Mouse (Mus musculus) liver, postnatal 0 days (tissue): ENCODE measurements around the gene Uba5. TPM values are rescaled to one million over a fixed set of nuclear protein-coding genes. Genes with fewer than 3 reads are reported as not detected.

Source experiments
- ATAC-seq: fragments of 200-750 bp; cut with Nextera tagmentation; 2 replicates; pipeline ENCODE4 v1.8.0; 2017; ENCODE audit warnings: mild to moderate bottlenecking, moderate library complexity
- DNase-seq: peaks from one replicate; pipeline ENCODE4 v3.0.0-alpha.2; 2016
- H3K27ac ChIP-seq: fragments of 300-500 bp; sonication (generic); 2 replicates; pipeline ENCODE4 v1.5.1; 2014; ENCODE audit warnings: antibody characterized with exemption, moderate library complexity, mild to moderate bottlenecking, low read depth
- H3K27me3 ChIP-seq: fragments of 300-500 bp; sonication (generic); 2 replicates; pipeline ENCODE4 v1.6.1; 2014; ENCODE audit warnings: low read length, control low read depth, mixed read lengths; ENCODE audit not compliant: insufficient read depth
- H3K36me3 ChIP-seq: fragments of 300-500 bp; sonication (generic); replicated peaks from 2 replicates; pipeline ENCODE4 v1.6.1; 2014; ENCODE audit warnings: mild to moderate bottlenecking, control low read depth, low read length, moderate library complexity, mixed read lengths; ENCODE audit not compliant: insufficient read depth
- H3K4me1 ChIP-seq: fragments of 300-500 bp; sonication (generic); 2 replicates; pipeline ENCODE4 v1.6.1; 2014; ENCODE audit warnings: antibody characterized with exemption, mild to moderate bottlenecking, control low read depth; ENCODE audit not compliant: insufficient read depth
- H3K4me2 ChIP-seq: fragments of 300-500 bp; sonication (generic); 2 replicates; pipeline ENCODE4 v1.6.1; 2014; ENCODE audit warnings: low read depth, mild to moderate bottlenecking, low read length, moderate library complexity, mixed read lengths
- H3K4me3 ChIP-seq: fragments of 300-500 bp; sonication (generic); 2 replicates; pipeline ENCODE4 v1.5.1; 2014; ENCODE audit warnings: low read depth, low read length
- H3K9ac ChIP-seq: fragments of 300-500 bp; sonication (generic); replicated peaks from 2 replicates; pipeline ENCODE4 v1.6.1; 2014; ENCODE audit warnings: mild to moderate bottlenecking, moderate library complexity
- H3K9me3 ChIP-seq: fragments of 300-500 bp; sonication (generic); 2 replicates; pipeline ENCODE4 v1.6.1; 2016; ENCODE audit warnings: mild to moderate bottlenecking, control low read depth, low read length, mixed read lengths
- CTCF ChIP-seq: sonication (generic); IDR thresholded peaks from 2 replicates; pipeline ENCODE4 v1.5.1; 2016; ENCODE audit warnings: antibody characterized with exemption, low read depth
- EP300 ChIP-seq: IDR thresholded peaks from 2 replicates; pipeline ENCODE4 v1.6.1; 2016; ENCODE audit warnings: antibody characterized with exemption, low read depth, mild to moderate bottlenecking
- WGBS: fragments of 180-500 bp; shearing (Covaris S2); extraction: QIAGEN DNeasy Blood & Tissue Kit; methylation state at CpG from one replicate; pipeline ENCODE4 v1.1.7; 2014; ENCODE audit not compliant: insufficient replicate concordance; 5-methylcytosine and 5-hydroxymethylcytosine counted together
- polyA plus RNA-seq: library from polyadenylated mRNA; unstranded; fragments of >200 nt; fragmentation: Nextera tagmentation; extraction: Ambion mirVana; gene quantifications from 2 replicates; pipeline ENCODE4 v1.2.1, GENCODE M21; 2015

Uba5 gene
- polyA plus RNA-seq, 1 experiment from 2014 or later = 15.4 TPM

DNA sequence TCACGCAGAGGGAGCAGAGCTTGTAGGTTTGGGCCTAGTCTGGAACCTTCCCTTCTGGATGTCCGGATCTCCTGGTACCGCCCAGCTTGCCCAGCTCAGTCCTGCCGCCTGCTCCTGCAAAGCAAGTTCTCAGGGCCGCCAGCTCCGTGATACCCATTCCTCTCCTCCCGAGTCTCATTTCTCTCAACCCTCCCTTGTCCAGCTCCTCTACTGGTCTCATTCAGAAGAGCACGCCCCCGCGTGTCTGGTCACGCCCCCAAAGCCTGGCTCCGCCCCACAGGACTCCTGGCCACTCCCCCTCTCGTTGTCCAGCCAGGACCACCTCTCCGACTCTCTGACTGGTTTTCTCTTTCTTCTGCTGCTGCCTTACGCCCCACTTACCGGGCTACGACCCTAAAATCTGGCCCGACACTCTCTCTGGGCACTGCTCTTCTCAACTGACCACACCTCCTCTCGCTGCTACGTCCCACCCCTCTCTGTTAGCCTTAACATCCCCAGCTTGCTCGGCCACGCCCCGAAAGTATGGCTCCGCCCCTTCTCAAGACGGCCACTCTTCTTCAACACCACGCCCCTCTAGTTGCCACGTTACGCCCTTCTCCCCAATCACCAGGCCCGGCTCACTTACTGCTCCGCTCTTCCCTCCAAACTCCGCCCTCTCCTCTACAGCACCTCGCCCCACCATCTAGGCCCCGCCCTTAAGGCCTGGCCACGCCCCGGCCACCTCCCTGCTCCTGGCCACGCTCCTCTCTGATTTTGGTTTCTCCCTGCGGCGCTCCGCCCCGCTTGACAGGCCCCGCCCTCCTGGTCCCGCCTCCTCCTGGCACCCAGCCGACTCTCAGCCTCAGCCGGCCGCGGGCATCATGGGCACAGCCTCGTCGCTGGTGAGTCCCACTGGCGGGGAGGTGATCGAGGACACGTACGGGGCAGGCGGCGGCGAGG is 60.7 kb downstream of the Uba5 start, which contains the start of gene Nphp3:
TSS of gene Nphp3 (plus strand) at position 624 of the 939 bp plus-strand sequence.
- peak within 1 kb of the TSS; percentile 67 for H3K9ac ChIP-seq
- no peaks in the 10 kb centered on the region for H3K36me3 ChIP-seq
- H3K9me3 ChIP-seq = no peaks in the 10 kb centered on the region
- ATAC-seq (peak; percentile 93), DNase-seq (peak; percentile 98)
- H3K4me1 ChIP-seq = peaks cover 10% of the 10 kb centered on the region
- 1% methylated on average over 54 of the region's 55 CpGs for WGBS
- H3K4me3 ChIP-seq = peak within 1 kb of the TSS; percentile 66
- 0 out of 2 replicates have a peak, but pooled peaks have one; percentile 21 for TF ChIP-seq CTCF
- no peak for TF ChIP-seq EP300
- peak within 1 kb of the TSS; percentile 88 for H3K4me2 ChIP-seq
- H3K27ac ChIP-seq = peak within 1 kb of the TSS; percentile 74
- no peaks in the 10 kb centered on the region for H3K27me3 ChIP-seq

DNA sequence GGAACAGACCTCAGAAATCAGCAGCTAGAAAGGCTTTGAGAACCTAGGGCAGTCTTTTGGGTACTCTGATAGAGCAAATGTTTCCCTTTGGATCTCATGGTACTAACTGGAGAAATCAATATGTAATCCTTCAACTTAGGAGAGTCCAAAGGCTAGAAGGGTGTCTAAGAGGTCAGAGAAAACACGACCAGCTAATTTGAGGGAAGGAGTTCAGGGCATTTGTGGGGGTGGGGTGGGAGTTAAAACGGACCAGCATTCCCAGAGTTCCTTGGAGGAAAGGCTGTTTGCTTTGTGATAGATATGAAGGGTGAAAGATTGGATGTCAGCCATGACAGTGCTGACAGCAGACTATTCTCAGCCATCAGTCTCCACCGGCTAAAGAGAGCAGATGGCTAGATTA is 62.3 kb downstream of the Uba5 start:
- ATAC-seq (no peak), DNase-seq (no peak)

More for the DNA sequence above, 62.3 kb downstream of the Uba5 start:
- H3K27me3 ChIP-seq = no peaks in the 10 kb centered on the region
- TF ChIP-seq CTCF (no peak), EP300 (no peak)
- no peaks in the 10 kb centered on the region for H3K36me3 ChIP-seq
- peak overlapping the region; percentile 24; the same call in 1 of the 2 replicates for H3K4me2 ChIP-seq
- no peaks in the 10 kb centered on the region for H3K9me3 ChIP-seq
- no peak overlapping the region for H3K4me3 ChIP-seq
- WGBS = 41% methylated on average over 3 of the region's 3 CpGs
- H3K27ac ChIP-seq = peak overlapping the region; percentile 58; the same call in 1 of the 2 replicates
- H3K4me1 ChIP-seq = peaks cover 10% of the 10 kb centered on the region
- H3K9ac ChIP-seq = no peak overlapping the region

Other genes with a start within 250 kb of the Uba5 start
- gene Nphp3, start 60.6 kb downstream of the Uba5 start, polyA plus RNA-seq = 1.00 and 1.2 TPM in 2 replicates
- not detected in 2 replicates for gene Gm28305, start 22.5 kb downstream of the Uba5 start, polyA plus RNA-seq
- 103 and 105 TPM in 2 replicates for gene Acad11, start 243 bp upstream of the Uba5 start, polyA plus RNA-seq
- 0.89 and 0.97 TPM in 2 replicates for gene Ackr4, start 63.8 kb upstream of the Uba5 start, polyA plus RNA-seq
- 5.4 and 5.8 TPM in 2 replicates for gene Dnajc13, start 199.8 kb upstream of the Uba5 start, polyA plus RNA-seq